Mouse (Mus musculus) lung, postnatal 36 days (tissue): ENCODE measurements at regions not wholly inside any gene's neighbourhood (a gene's known extent, or its start where the extent isn't known, plus 50 kb on each side); places are given as distances from the start of the nearest gene placed in this dataset.

Experiments
- DNase-seq: peaks from one replicate; pipeline ENCODE4 v3.0.0; 2022; ENCODE audit warnings: mixed read lengths

DNA sequence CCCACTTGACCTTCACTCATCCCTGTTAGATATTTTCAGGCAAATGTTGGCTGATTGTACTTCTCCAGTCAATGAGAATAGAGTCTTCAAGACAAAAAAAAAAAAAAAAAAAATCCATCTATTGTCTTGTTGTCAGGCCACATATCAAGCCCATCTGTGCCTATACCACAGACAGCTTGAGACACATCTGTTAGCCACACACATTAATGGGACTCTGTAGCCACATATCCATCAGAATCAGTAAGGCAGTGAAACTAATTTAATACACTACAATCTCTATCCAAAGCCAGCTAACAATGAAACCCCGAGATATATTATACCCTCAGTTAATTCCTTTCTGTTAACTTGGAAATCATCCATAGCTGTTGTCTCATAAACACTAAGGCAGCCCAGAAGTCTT lies 667.1 kb downstream of the Defb40 start:
- no peak for DNase-seq

DNA sequence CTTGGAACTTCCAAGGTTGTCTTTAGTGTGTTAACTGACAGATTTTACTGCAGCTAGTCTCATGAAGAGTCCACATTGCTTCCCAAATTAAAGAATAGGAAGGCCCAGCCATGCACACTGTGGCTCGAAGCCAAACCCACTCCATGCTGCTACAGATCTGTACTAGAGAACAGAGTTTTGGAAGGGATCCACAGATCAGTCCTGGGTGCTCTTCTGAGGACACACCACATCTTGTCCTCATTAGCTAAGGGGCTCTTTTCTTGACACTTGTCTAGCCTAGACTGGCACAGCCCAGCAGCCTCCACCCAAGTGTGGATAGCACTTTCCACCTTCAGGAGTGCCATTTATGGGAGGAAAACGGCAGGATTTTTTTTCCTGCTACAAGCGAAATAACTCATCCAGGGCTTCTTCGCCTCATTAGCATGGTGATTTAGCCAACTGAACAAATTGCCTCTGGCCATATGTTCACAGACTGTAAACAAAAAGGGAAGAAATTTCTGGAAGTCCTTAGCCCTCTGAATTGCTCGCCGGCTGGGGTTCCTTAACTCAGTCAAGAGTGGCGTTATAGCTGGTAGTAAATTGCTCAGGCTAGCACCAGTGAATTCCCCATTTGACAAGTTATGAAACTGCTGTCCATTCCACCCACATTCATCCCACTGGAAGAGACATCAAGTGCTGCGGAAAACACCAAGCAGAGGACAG lies 690.4 kb downstream of the Defb40 start:
- no peak for DNase-seq

DNA sequence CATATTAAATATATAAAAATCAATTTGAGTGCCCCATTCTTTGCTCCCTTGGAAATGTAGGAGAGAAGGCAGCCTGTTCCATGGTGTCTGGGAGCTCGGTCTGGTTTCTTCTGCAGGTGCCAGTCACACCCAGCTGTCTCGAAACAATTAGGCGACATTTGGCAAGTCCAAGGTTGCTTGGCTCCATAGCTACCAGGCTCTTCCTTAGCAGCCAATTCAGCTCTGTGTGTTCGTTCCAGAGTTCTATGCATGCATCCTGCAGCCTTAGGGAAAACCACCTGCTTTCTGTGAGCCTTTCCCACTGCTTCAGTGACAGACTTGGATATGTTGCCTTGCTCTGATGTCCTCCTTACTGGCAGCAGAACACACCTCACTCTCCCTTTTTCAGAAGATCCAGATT lies 698.1 kb downstream of the Defb40 start:
- DNase-seq: no peak

DNA sequence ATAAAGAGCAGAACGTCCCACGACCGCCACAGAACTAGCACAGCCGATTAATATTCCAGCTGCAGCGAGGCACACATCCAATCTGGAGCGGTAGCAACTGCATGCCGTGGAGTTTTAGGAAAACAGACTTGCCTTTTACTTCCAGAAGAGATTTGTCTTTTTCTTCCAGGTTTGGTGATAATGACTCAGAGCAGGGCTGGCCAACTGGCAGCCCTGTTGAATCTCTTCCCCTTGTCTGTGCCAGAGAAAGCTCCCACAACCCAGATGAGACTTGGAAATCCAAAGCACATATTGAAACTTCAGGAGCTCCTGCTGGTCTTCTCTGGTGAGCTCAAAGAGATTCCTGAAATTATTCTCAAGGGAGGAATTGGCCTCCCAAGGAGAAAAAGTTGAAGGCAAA lies 709.8 kb downstream of the Defb40 start:
- DNase-seq: peak; percentile 3

DNA sequence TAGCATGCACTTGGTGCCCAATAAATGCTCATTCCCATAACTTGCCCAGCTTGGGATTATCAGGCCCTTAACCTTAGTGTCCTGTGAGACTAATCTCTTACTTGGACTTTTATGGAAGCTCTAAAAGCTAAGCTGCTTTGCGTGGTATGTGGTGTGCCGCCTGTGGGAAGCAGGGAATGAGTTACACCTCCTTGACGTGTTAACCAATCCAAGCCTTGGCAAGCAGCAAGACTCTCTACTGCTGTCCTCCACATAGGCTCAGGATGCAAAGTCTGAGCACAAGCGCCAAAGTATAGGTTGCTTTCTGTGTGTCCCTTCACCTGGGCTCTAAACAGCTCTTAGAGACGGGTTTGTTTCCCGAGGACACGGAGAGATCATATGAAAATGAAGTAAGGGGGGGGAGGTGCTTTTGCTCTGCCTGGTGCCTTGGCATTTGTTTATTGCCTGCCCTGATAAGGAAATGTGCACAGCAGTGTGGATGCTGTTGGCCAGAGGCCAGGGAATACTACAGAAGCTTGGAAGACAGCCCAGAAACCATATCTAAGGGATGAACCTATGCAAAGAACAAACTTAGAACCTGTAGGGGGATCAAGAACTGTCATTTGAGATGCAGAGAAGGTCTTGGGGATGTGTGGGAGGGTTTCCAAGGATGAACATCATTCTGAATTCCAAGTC lies 719.6 kb downstream of the Defb40 start:
- DNase-seq: no peak

DNA sequence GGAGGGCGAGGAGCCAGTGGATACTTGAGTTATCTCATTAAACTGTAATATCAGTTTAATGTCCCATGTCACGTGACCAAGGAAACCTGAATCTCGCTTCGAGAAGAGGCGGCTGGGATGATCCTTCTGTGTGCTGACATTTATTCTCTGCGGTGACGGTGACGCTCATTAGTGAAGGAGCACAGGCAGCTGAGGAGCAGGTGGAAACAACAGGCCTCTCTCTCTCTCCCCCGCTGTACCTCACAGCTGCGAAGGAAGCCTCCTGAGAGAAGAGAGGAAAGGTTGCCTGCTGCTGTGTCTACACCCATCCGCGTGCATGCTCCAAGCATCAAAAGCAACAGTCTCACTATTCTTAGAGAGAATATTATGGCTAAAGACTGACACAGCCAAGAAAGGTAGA lies 731.8 kb downstream of the Defb40 start:
- no peak for DNase-seq

DNA sequence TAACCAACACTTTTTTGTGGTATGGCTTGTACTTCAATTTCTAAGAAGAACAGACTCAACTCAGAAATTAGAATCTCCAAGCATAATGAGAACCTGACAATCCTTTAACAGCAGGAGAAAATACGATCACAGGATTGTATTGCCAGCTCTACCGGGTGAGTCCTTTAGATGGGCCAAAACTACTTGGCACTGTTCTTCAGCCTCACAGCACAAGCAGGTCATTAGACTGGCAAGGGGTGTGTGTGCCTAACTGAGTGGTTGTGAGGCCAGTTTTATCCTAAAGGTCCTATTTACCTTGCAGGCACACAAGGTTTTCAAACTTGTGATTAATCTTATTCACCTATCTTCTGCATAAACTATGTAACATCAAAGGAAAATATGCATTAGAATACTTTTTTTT lies 760.5 kb downstream of the Defb40 start:
- DNase-seq: no peak

DNA sequence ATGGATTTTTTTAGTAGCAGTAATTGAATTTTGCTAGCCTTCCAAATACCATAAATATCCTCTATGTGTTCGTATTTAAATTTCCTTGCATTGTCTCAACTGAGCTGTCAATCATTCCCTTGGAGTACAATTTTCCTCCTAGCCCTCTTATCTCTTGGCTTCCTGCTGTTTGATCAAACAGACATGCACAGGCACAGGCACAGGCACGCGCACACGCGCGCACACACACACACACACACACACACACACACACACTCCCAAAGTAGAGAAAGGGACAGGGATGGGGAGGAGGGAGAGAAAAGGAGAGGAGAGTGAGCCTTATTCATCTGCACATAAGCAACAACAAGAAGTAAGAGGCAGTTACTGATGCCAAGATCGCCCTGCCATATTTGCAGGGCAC lies 760.9 kb downstream of the Defb40 start:
- no peak for DNase-seq

DNA sequence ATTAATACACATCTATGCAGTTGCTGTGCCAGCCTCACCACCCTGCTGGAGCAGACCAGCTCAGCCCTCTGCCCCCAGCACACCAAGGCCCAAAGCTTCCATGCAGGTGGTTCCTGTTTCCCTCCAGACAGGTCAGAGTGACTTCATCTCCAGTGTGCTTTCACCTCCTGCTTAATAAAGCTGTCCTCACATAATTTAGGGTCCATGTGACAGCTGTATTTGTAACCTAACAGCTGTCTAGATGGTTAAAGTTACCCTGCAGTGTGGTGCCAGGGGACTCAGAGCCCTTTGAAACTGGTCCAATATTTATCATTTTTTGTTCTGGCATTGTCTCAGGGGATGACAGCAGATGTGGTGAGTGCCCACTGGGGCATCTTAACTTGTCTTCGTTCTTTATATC lies 761.5 kb downstream of the Defb40 start:
- DNase-seq: no peak

DNA sequence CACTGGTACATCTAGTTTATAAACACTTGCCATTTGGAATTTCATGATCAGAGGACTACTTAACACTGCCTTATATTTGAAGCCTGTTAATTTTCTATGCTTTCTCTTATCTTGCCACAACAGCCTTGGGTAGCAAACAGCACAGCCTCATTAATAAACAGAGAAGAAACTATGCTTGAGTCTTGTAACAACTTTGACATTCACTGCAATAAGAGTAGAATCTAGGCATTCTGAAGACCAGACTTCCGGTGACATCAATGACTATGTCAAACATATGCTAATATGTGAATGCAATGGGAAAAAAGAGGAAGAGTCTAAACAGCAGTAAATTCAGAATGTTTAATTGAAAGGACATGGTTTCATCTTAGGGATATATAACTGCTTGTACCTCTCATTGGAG lies 768.0 kb downstream of the Defb40 start:
- DNase-seq: no peak

DNA sequence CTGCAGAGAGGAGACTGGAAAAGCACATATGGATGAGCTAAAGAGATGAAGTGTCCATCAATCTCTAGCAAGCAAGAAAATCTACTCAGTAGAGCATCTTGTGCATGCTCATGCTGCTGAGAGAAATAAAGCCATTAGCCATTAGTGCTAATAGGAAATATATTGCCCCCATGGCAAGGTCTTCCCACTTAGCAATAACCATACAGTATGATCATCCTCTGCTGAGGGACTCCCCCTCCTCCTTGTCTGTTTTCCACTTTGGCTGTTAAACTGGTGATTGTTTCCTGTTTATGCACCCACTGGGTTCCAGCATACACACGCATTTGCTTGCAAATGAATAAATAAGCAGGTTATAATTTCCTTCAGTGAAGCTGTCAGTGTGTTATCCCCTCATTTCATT lies 769.4 kb downstream of the Defb40 start:
- DNase-seq: no peak

DNA sequence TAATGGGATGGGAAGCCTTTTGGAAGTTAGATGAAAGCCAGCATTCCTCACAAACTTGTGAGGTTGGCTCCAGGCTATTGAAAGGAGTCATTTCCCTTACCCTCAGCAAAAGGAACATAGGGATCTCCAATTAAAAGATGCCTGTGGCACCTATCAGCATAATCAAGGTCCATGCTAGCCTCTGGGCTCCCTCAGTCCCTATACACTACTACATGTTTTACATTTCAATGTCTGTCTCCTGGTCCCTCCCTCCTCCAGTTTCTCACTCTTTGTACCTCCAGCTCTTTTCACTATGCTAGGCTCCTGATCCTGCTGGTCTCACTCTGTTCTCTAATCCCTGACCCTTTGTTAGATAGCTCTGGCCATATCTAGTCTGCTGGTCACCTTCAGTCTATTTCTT lies 790.6 kb downstream of the Defb40 start:
- DNase-seq: no peak

DNA sequence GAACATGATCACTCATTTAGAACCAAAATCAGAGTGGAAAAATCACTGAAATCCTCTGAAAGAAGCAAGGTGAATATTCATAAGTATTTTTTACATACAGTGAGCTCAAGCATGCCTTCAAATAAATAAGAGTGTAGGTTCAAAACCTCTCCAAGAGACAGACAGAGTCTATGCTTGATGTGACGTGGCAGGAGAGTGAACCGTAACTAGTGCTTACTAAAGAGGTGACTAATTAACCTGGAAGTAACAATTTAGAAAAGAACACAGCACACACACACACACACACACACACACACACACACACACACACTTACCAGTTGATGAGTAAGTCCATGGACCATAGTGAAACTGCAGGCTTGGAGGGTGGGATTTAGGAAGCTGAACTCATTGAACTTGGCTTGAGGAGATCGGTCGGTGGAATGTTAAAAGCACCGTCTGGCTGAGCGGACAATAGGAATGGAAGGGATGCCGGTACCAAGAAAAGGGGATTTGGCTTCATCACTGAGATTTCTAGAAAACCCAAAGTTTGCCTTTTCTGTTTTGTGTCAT lies 802.4 kb downstream of the Defb40 start:
- DNase-seq: no peak

DNA sequence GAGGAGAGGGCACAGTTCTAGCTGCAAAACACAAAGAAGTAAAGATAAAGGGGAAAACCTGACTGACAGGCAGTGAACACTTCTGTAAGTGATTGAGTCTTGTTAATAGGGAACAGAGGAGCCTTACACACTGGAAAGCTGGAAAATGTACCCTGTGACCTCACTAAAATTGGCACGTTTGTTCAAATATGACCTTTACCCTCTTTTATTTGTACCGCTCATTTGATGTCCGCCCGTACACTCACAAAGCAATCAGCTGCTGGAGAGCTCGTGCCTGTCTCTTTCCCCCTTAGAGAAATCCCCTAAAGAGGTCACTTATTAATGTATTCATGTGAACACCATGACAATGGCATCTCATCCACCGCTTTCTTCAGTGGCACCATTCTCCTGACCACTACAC lies 819.4 kb downstream of the Defb40 start:
- no peak for DNase-seq

DNA sequence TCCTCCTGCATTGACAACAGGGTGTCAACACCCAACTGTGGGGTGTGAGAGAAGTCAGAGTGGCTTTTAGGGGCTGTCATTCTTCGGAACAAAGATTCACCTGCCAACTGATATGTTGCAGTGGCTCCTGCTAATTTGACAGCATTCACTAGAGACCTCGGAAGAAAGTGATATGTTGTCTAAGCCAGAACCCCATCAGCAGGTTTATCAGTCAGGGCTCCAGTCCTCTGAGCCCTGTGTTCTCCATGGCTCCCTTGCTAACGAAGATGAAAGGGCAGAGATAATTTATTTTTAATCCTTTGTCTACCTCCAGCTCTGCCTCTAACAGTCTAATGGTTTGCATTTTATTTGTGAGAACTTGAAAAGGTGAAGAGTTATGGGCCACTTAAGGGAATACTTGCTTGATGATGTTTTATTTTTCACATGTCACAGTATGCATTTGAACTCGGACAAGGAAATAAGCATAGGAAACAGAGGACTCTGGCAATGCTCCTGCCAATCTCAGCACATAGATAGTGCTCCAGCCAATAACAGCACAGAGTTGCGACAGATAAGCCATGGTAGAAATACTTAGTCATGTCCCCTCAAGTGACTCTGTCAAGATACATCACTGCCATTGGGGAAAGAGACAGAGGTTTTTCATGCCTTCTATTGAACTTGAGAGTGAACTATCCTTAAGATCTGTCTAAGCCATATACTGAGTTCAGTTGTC lies 862.6 kb downstream of the Defb40 start:
- no peak for DNase-seq

DNA sequence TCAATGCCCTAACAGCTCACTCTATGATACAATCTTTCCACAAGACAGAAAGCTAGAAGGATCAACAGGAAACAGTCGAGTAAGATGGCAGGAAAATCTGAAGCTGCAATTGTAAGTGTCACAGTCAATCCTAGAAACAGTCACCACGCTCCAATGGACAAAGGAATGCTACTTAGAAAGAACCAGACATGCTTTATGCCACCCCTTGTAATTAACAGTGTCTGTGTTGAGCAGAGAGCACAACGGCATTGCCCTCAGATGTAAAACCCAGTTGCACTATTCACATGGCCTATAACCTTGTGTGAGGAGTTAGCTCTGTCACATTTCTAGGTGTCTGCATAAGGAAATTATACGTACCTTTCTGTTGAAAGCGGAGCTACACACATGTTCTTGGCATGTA lies 864.8 kb downstream of the Defb40 start:
- no peak for DNase-seq

DNA sequence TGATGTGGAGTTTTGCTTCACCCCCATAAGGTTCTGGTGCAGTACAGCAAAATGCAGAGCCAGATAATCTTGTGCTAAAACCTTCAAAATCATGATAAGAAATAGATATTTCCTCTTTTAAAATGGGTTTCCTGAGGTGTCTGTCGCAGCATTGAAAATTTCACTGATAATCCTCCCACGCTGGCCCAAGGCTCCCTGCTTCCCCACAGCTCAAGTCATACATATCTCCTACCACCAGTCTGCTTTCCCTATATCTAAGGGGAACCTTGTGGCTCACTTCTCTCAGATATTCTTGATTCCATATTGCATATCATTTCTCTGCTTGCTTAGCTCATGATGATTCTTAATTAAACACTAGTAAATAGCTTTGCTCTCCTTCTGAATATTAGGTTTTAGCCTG lies 868.6 kb downstream of the Defb40 start:
- DNase-seq: no peak

DNA sequence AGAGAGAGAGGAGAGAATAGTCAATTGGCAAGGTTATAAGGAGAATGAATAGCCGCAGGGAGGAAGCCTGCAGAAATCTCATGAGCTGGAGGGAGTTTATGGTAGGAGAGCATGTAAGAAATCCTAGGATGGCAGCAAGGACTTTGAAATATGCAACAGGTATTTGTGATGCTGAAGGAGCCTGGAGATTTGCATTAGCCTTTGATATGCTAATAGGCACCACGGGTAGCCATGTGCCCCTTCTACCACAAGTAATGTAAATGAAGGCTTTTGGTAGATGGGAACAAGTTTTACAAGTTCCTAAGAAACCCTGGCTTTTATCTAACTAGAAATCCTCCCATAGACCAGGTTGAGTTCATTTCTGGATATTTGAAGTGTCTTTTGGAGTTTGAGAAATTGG lies 871.2 kb downstream of the Defb40 start:
- no peak for DNase-seq

DNA sequence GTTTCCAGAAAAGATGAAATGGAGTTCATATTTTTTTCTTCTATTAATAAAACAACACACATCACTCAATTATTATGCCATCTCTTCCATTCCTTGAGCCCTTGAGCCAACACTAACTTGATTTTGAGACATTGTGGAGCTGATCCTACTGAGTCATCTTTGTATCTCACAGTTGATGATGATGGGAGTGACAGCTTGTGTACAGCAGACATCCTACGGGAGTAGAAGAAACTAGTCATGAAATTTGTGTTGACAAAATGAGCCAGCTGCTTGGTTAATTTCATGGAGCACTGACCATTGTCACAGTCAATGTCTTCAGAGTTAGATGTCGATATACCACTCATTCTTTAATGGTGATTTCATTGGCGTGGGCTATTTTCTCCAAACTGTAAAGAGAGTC lies 912.6 kb downstream of the Defb40 start:
- DNase-seq: no peak

DNA sequence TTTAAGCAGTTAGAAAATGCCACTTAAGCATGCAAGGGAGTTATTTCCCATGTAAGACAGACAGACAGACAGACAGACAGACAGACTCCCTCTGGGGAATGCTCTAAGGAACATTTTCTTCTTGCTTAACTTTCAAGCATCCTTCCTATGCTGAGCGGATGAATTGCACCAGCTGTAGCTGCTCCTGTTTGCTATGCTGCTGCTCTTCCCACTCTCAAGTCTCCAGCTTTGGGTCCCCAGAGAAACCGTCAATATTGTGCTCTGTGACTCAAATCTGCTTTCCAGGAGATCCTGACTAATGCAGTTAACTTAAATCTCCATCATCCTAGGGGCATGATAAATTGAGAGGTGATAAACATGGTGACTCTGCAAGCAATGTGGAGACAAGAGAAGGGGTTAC lies 918.5 kb downstream of the Defb40 start:
- no peak for DNase-seq

DNA sequence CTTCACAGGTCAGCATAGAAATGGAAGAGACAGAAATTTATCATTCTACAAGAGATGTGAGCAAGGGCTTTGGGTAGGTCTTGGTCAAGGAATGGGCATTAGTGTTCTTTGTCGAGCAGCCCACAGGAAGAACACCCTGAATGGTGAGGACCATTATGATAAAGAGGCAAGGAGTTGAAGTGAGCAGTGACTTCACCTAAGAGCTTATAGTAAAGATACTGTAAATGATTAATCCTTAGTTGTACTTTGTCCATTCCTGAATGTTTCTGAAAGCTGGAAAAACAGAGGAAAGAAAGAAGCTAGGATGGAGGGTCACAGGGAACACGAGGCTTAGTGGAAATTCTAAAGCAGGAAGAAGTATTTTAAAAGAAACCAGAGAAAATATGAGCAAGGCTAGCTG lies 956.9 kb downstream of the Defb40 start:
- DNase-seq: no peak

DNA sequence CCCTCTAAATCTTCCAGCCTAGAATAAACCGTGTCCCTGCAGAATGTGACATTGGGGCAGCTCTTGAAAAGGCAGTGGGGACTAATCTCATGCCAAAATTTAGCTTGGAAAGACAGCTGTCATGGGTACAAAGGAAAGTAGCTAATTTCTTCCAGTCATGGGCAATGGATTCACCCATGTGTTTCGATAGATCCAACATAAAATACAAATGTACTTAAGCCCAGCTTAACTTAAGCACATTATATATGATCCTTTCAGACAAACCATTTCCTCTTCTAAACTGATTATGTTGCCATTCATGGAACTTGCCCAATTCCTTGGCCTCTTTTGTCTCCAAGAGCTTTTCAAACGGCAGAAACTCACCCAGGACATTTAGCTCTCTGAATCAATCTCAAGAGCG lies 970.5 kb downstream of the Defb40 start:
- no peak for DNase-seq

DNA sequence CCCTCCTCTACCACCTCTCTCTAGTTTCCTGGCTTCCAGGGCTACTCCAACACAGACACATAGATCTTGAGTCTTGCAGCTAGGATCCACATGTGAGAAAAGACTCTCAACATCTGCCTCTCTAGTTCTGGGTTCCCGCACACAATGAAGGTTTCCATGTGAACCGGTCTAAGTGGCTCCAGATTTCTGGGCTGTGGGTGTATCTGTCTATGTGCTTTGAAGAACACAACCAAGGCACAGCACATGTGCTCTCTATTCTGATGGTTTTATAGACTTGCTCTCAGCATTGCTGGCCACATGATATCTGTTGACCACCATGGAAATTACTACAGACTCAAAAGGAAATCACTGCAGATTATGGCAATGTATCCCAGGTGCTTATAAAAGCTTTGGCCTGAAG lies 972.4 kb downstream of the Defb40 start:
- DNase-seq: no peak

DNA sequence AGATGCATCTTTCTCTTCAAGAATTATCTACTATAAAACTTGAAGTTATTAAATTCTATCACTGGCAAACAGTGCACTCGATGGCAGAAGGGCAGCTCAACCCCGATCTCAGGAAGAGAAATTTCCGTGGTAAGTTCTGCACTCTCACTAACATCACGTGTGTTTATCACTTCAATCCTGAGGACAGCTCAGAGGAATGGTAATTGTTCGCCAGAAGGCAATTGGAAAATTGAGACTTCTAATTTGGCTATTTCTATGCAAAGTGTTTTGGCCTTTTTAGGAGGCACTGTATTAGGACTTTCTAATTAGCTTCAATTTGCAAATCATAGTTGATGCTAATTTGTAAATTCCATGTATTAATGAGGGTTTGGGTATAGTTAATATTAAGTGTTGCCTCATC lies 977.3 kb downstream of the Defb40 start:
- no peak for DNase-seq
